Mouse (Mus musculus) G1E (cell line): ENCODE data around the gene Wdr46.

Experiments
- CTCF ChIP-seq: IDR thresholded peaks from 2 replicates; pipeline ENCODE4 v1.5.1; 2012; ENCODE audit warnings: low read depth, low read length, inconsistent platforms, mixed read lengths
- GATA1 ChIP-seq: IDR thresholded peaks from 2 replicates; pipeline ENCODE4 v1.6.1; 2012; ENCODE audit warnings: borderline replicate concordance, low read length, inconsistent platforms, mixed read lengths
- GATA2 ChIP-seq: IDR thresholded peaks from 2 replicates; pipeline ENCODE4 v1.6.1; 2012; ENCODE audit warnings: low read depth, low read length, inconsistent platforms, borderline replicate concordance
- POLR2AphosphoS5 ChIP-seq: IDR thresholded peaks from 2 replicates; pipeline ENCODE4 v1.6.1; 2012; ENCODE audit warnings: low read depth, low read length, inconsistent platforms; ENCODE audit not compliant: insufficient replicate concordance
- TAL1 ChIP-seq: conservative IDR thresholded peaks from 2 replicates; pipeline ENCODE4 v1.6.1; 2012; ENCODE audit warnings: low read depth, low read length, inconsistent platforms, mixed read lengths

- TF ChIP-seq CTCF = no peak
- TF ChIP-seq TAL1 = no peak
- TF ChIP-seq GATA2 = no peak
- no peak for TF ChIP-seq GATA1
- TF ChIP-seq POLR2AphosphoS5 = no peak
These were observed 1.7 kb upstream of the Wdr46 start for GRCm38 (mm10) chr17:33938783-33939182.
